Mouse (Mus musculus): ENCODE measurements at regions not wholly inside any gene's neighbourhood (a gene's known extent, or its start where the extent isn't known, plus 50 kb on each side); places are given as distances from the start of the nearest gene placed in this dataset.

DNA sequence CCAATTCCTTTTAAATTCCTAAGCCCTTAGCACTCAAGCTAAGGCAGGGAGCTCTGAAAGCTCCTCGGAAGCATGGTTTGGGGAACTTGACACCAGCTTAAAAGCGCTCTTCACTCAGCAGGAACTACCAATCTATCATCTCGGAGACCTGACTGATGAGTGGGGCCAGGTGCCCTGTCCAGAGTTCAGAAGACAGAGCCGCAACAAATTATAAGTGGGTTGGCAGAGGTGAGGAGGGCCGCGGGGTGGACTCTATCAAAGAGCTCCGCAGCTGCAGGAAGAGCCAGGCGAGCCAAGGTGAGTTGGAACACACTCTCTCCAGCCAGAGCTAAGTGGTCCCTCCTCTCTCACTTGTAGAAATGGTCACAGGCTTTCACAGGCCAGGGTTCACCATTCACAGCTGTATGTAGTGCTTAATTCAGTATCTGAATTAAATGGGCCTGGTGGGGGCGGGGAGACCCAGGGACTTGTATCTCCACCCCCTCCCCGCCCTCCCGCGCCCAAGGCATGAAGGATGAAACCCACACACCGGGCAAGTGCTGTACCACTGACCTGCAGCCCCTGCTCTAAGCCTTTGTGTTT is 180.8 kb downstream of the Stim2 start:
- DNase-seq (ENCODE audit: low read depth, low spot score) = no peak

- DNase-seq (ENCODE audit: low read depth, low spot score) = no peak
Measured at GRCm38 (mm10) chr5:54180192-54180611, 181.9 kb downstream of the Stim2 start.

- no peak for DNase-seq (ENCODE audit: low read depth, low spot score)
Measured at GRCm38 (mm10) chr5:54180640-54181326, 182.5 kb downstream of the Stim2 start.

DNA sequence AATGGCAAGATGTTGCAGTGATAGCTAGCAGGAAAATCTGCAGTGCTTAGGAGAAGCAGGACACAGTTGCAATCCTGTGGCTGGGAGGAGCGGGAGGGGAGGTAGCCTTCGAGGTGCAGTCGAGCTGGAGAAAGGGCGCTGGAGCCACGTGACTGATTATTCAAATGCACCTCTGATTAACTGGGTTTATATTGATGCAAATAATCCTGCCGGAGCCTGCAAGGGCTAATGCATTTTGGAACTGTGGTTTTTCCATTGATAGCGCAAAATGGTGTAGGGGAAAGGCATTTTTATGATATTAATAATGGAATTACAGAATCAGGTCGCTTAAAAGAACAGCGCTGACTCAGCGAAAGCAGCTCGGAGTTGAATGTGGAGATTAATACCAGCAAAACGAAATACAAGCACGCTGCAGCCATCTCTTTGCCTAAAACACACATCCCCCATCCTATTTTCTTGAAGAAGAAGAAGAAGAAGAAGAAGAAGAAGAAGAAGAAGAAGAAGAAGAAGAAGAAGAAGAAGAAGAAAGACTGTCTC is 183.1 kb downstream of the Stim2 start:
- DNase-seq (ENCODE audit: low read depth, low spot score) = no peak

DNA sequence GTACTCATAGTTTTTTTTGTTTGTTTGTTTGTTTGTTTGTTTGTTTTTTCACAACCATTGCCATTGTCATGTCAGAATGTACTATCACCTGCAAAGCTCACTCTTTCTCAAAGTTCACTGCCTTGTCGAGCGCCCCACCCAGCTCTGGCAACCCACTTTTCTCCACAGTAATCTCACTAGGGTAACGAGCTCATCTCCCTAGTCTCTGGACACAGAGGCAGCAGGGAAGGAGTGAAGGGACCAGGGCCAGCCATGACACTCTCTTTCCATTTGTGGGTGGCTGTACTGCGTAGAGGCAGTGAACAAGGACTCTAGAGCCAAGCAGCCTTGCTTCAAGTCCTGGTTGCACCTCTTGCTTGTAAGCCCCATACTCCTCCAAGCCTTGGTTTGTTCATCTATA is 184.5 kb downstream of the Stim2 start:
- DNase-seq (ENCODE audit: low read depth, low spot score) = no peak

- no peak for DNase-seq (ENCODE audit: low read depth, low spot score)
Measured at GRCm38 (mm10) chr5:54185662-54186061, 187.4 kb downstream of the Stim2 start.

DNA sequence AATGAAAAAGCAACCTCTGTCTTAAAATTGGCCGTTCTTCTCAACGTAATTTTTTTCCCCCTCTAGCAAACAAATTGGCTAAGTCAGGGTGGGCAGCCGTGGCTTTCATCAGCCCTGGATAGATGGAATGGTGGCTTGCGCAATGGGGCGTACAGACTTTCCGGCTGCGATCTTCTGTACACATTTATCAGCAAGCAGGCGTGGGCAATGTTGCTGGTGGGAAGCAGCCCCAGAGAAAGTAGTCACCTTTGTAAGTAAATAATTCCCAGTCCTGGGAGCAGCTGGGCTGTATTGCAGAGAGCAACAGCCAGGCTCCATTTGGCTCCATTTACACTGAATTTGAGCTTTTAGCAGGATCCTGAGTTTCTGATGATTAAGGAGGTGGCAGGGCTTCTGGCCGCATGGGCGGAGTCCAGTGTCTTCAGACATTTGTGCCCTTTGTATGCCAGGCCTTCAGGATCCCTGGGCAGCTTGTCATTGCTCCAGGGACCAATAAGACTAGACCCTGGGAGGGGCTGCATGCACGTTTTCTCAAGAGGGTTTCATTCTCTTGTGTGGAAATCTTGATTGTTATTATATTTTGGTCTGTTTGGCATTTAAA is 187.9 kb downstream of the Stim2 start:
- no peak for DNase-seq (ENCODE audit: low read depth, low spot score)

GRCm38 (mm10) chr5:54191688-54192087 is 193.4 kb downstream of the Stim2 start:
- no peak for DNase-seq (ENCODE audit: low read depth, low spot score)

GRCm38 (mm10) chr5:54194846-54195245 is 196.5 kb downstream of the Stim2 start:
- no peak for DNase-seq (ENCODE audit: low read depth, low spot score)

- DNase-seq (ENCODE audit: low read depth, low spot score) = no peak
Measured at GRCm38 (mm10) chr5:54200032-54200431, 201.7 kb downstream of the Stim2 start.

- no peak for DNase-seq (ENCODE audit: low read depth, low spot score)
Measured at GRCm38 (mm10) chr5:54200587-54200986, 202.3 kb downstream of the Stim2 start.

DNA sequence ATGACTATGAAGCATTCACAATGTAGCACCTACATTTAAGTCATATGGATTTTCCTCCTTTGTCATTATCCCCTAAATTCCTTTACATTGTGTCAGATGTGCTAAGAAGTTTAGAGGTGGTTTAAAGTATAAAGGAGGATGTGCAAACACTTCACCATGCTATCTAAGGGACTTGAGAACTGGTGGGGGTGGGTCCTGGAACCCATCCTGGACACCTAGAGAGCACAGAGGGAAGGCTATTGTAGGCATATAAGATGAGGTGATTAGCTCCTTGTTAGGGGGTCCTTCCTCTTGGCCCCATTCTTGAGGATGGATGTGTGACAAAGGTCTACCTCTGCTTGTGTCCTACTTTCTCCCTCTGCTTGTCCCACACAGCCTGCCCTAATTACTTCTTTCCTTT is 213.2 kb downstream of the Stim2 start:
- DNase-seq (ENCODE audit: low read depth, low spot score) = no peak

GRCm38 (mm10) chr5:54212038-54212589 is 213.8 kb downstream of the Stim2 start:
- DNase-seq (ENCODE audit: low read depth, low spot score) = no peak

GRCm38 (mm10) chr5:54225031-54225430 is 226.7 kb downstream of the Stim2 start:
- no peak for DNase-seq (ENCODE audit: low read depth, low spot score)

DNA sequence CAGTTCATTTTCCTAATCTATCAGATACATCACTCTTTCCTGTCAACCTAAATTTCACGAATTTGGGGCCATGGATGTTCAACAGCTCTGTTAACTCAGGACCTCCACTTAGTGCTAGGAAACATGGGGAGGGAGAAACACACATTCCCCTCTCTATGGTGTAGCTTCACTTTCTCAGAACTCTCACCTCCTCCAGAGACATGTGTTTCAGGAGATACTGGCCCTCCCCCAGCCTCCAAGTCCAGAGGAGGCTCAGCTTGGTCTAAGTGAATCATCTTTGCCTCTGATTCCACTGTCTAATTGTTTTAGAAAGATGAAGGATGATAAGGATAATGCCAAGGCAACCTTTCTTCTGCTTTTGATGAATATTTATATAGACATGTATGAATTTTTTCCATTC is 236.3 kb downstream of the Stim2 start:
- DNase-seq (ENCODE audit: low read depth, low spot score) = no peak

- DNase-seq (ENCODE audit: low read depth, low spot score) = peak; percentile 30
Measured at GRCm38 (mm10) chr5:54235226-54235625, 236.9 kb downstream of the Stim2 start.

- no peak for DNase-seq (ENCODE audit: low read depth, low spot score)
Measured at GRCm38 (mm10) chr5:54237226-54237625, 238.9 kb downstream of the Stim2 start.

GRCm38 (mm10) chr5:54238646-54239167 is 240.4 kb downstream of the Stim2 start:
- DNase-seq (ENCODE audit: low read depth, low spot score) = no peak

DNA sequence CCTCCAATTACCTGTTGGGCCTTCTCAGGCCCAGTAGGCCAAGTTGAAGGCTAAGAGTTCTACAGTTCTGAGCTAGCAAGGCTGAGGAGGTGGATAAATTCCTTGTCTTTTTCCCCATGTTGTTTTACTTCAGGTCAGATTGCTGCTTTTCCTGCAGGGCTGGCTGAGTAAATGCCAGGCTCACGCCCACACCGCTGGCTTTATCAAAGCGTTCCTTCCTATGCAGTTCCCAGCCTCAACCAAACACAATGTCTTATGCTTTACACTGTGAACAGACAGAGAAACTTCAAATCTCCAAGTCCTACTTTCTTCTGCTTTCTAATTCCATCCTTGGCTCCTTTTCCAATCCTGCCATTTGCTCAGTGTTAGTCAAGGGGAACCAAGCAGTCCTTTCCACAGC is 241.3 kb downstream of the Stim2 start:
- no peak for DNase-seq (ENCODE audit: low read depth, low spot score)

- no peak for DNase-seq (ENCODE audit: low read depth, low spot score)
Measured at GRCm38 (mm10) chr5:54241169-54241917, 243.0 kb downstream of the Stim2 start.

- DNase-seq (ENCODE audit: low read depth, low spot score) = no peak
Measured at GRCm38 (mm10) chr5:54242126-54242525, 243.8 kb downstream of the Stim2 start.

DNA sequence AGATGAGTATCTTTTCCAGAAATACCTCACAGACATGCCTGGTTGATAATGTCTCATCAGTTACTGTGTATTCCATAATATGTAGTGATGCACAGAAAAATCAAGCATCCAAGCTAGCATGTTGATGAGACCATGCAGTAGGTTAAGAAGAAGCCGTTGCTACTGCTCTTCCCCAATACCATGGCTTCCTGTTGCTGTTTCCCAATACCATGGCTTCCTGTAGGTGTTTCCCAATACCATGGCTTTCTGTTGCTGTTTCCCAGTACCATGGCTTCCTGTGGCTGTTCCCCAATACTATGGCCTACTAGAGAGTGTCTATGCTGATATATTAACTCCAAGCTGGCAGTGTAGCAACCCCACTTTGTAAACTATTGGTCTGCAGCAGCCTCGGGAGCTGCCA is 253.7 kb downstream of the Stim2 start:
- no peak for DNase-seq (ENCODE audit: low read depth, low spot score)
